Mouse (Mus musculus) urinary bladder, postnatal 0 days (tissue): ENCODE data around the gene Fhdc1. TPM values are rescaled to one million over a fixed set of nuclear protein-coding genes. Genes with fewer than 3 reads are reported as not detected.

Experiments used
- polyA plus RNA-seq: library from polyadenylated mRNA; unstranded; fragments of >200 nt; fragmentation: Nextera tagmentation; extraction: Ambion mirVana; gene quantifications from 2 replicates; pipeline ENCODE4 v1.2.1, GENCODE M21; 2015

Fhdc1 gene
- 19.8 and 25.1 TPM in 2 replicates for polyA plus RNA-seq

DNA sequence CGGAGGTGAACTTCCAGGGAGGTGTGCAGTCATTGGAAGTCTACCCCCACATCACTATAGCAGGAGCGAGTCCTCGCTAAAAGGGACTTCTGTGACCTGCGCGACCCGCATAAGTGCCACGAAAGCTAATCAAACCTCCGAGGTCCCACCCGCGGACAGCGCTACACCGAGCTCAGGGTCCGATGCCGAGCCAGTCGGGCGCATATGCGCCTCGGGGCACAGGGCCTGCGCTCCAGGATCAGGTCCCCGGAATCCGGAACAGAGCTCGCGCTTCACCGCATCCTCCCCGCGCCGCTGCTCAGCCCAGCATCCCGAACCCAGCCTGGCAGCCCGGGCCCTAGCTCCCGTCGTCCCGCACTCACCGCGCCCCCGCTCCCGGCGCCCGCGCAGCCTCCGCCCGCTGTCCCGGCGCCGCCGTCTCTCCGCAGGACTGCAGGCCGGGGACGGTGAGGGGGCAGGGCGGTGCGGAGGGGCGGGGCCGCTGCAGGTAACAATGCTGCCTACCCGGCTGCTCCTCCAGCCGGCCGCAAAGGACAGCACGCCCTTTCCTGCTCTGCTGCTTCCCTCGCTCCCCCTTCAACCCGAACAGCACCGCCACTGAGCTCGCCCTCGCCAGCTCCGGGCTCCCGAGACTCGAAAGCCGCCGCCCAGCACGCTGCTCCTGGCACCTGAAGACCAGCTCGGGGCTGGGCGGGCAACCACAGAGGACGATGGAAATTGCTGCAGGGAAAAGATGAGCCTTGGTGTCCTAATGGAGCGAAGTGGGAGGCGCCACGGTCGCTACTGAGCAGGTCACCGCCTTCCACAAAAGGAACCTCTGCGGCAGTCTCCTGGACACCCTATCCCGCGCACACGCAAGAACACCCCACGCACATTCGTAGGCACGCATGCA is at the start of gene Fhdc1:
Gene Fhdc1 (minus strand): TSS at position 424 of the 892 bp plus-strand sequence.

Other genes starting within 250 kb of the Fhdc1 start
- gene Trim2, start 173.6 kb downstream of the Fhdc1 start, polyA plus RNA-seq: 9.1 and 9.4 TPM in 2 replicates
- gene Arfip1, start 102.2 kb upstream of the Fhdc1 start, polyA plus RNA-seq: 59.6 and 71.0 TPM in 2 replicates
- 0.19 and 0.24 TPM in 2 replicates for gene Tigd4, start 113.1 kb upstream of the Fhdc1 start, polyA plus RNA-seq
- gene Tmem154, start 185.8 kb upstream of the Fhdc1 start, polyA plus RNA-seq: 4.3 and 5.5 TPM in 2 replicates